28 mouse cellular contexts compared by ENCODE assay signal in genomic region chr16:34854066-34854465, GRCm38 (mm10).
DNase-seq lines count a peak whose midpoint lies in the region; ATAC-seq lines count a peak whose summit lies in the region.
"Had no signal": no experiment of that assay in that cellular context is flagged by ENCODE, and none has a peak within 500 bp of the region (broad histone marks: within the 10 kb centered on the region; RNA-seq: fewer than 3 reads in every experiment).

No protein-coding gene starts in this region.

- intact Hi-C loops in heart, postnatal 36 days (cut with DNase I), result no loop called here

- no peak overlapping the region for H3K4me3 ChIP-seq in midbrain, embryonic 14.5 days (replicated peaks; ENCODE audit: low read depth, low read length)
- H3K4me3 ChIP-seq in midbrain, embryonic 13.5 days (replicated peaks), result no peak overlapping the region
- H3K4me3 ChIP-seq: embryonic facial prominence, embryonic 15.5 days; heart, embryonic 10.5 days; layer of hippocampus, adult 2 months; limb, embryonic 12.5 days; midbrain, embryonic 15.5 days; myocyte; neural tube, embryonic 13.5 days had no signal

- no peaks in the 10 kb centered on the region for H3K36me3 ChIP-seq in midbrain, embryonic 14.5 days (ENCODE audit: control insufficient read depth, insufficient read depth, low read length)
- H3K36me3 ChIP-seq in midbrain, embryonic 13.5 days, result no peaks in the 10 kb centered on the region
- H3K36me3 ChIP-seq: embryonic facial prominence, embryonic 15.5 days; G1E; heart, embryonic 10.5 days; limb, embryonic 12.5 days; midbrain, embryonic 15.5 days; neural tube, embryonic 13.5 days had no signal

- H3K9me3 ChIP-seq in midbrain, embryonic 14.5 days (ENCODE audit: control insufficient read depth, low read length), result no peaks in the 10 kb centered on the region
- H3K9me3 ChIP-seq in midbrain, embryonic 13.5 days, result no peaks in the 10 kb centered on the region
- H3K9me3 ChIP-seq: embryonic facial prominence, embryonic 15.5 days; G1E; heart, embryonic 10.5 days; limb, embryonic 12.5 days; midbrain, embryonic 15.5 days; neural tube, embryonic 13.5 days had no signal

- H3K27ac ChIP-seq in midbrain, embryonic 14.5 days (replicated peaks; ENCODE audit: low read depth, low read length), result no peak overlapping the region
- H3K27ac ChIP-seq in midbrain, embryonic 13.5 days, result no peak overlapping the region
- H3K27ac ChIP-seq: embryonic facial prominence, embryonic 15.5 days; heart, embryonic 10.5 days; layer of hippocampus, adult 2 months; limb, embryonic 12.5 days; midbrain, embryonic 15.5 days; neural tube, embryonic 13.5 days; stomach, postnatal 0 days had no signal

- no peaks in the 10 kb centered on the region for H3K27me3 ChIP-seq in midbrain, embryonic 14.5 days (ENCODE audit: control insufficient read depth, insufficient read depth, low read length)
- no peaks in the 10 kb centered on the region for H3K27me3 ChIP-seq in midbrain, embryonic 13.5 days
- H3K27me3 ChIP-seq: embryonic facial prominence, embryonic 15.5 days; midbrain, embryonic 15.5 days; neural tube, embryonic 13.5 days had no signal

- H3K9ac ChIP-seq in midbrain, embryonic 14.5 days (replicated peaks; ENCODE audit: low read length), result no peak overlapping the region
- H3K9ac ChIP-seq in midbrain, embryonic 13.5 days (replicated peaks), result no peak overlapping the region
- H3K9ac ChIP-seq: embryonic facial prominence, embryonic 15.5 days; limb, embryonic 12.5 days; liver, postnatal 0 days; midbrain, embryonic 15.5 days; neural tube, embryonic 13.5 days had no signal

- no peak for ATAC-seq in midbrain, embryonic 14.5 days (ENCODE audit: low FRiP score, low TSS enrichment)
- no peak for ATAC-seq in midbrain, embryonic 13.5 days
- ATAC-seq: forebrain, embryonic 16.5 days; hindbrain, embryonic 16.5 days; intestine, embryonic 16.5 days; liver, postnatal 0 days; midbrain, embryonic 15.5 days had no signal

- whole genome bisulfite sequencing in midbrain, embryonic 14.5 days, result 29% methylated on average over 7 of the region's 7 CpGs
- 35% methylated on average over 7 of the region's 7 CpGs for WGBS in midbrain, embryonic 13.5 days

- peak; percentile 48 for DNase-seq in kidney, adult 18-20 months
- DNase-seq in kidney, postnatal 10 days, result no peak
- DNase-seq in midbrain, embryonic 14.5 days, result peak; percentile 31
- peak; percentile 67 to 71 for DNase-seq in kidney, postnatal 36 days
- no peak for DNase-seq in heart, postnatal 36 days
- DNase-seq in testis, postnatal 10 days (ENCODE audit: low spot score), result no peak
- DNase-seq: adrenal gland, adult 2 months; B cell, adult 2 months; cerebellum, adult 18-20 months; cerebellum, postnatal 36 days; embryo, embryonic 11 days; gastrocnemius, postnatal 10 days; liver, postnatal 0 days; lung, postnatal 14 days had no signal

- H3K4me2 ChIP-seq in midbrain, embryonic 14.5 days (ENCODE audit: low read length), result no peak overlapping the region
- H3K4me2 ChIP-seq in midbrain, embryonic 13.5 days (replicated peaks), result no peak overlapping the region
- H3K4me2 ChIP-seq: embryonic facial prominence, embryonic 15.5 days; limb, embryonic 12.5 days; liver, embryonic 11.5 days; midbrain, embryonic 15.5 days; neural tube, embryonic 13.5 days had no signal

- H3K4me1 ChIP-seq in midbrain, embryonic 14.5 days (ENCODE audit: control insufficient read depth, insufficient read depth, low read length), result no peaks in the 10 kb centered on the region
- 0 out of 2 replicates have a peak, but pooled peaks cover 6% of the 10 kb centered on the region for H3K4me1 ChIP-seq in midbrain, embryonic 13.5 days (replicated peaks)
- H3K4me1 ChIP-seq: heart, embryonic 10.5 days; midbrain, embryonic 15.5 days; neural tube, embryonic 13.5 days had no signal

Comparison
In these comparisons a context has a peak if more than half of its experiments do, and no peak if none do; other contexts are left out.
1. DNase-seq: peak in kidney, adult 18-20 months (single experiment), midbrain, embryonic 14.5 days (single experiment) and kidney, postnatal 36 days (2 of 2); none in kidney, postnatal 10 days (single experiment), heart, postnatal 36 days (0 of 2) and testis, postnatal 10 days (single experiment).